Mouse (Mus musculus) testis, adult 2 months (tissue): Measurements from ENCODE around the gene Cyp2r1.

ENCODE experiments used
- CTCF ChIP-seq: fragments of 200-500 bp; IDR thresholded peaks from 2 replicates; pipeline ENCODE4 v1.5.1; 2012; ENCODE audit warnings: low read depth, mild to moderate bottlenecking, inconsistent platforms, low read length, moderate library complexity; ENCODE audit not compliant: control insufficient read depth, insufficient read depth, insufficient replicate concordance
- POLR2A ChIP-seq: fragments of 200-500 bp; IDR thresholded peaks from 2 replicates; pipeline ENCODE4 v1.6.1; 2012; ENCODE audit warnings: low read depth, mild to moderate bottlenecking, inconsistent platforms, low read length, moderate library complexity; ENCODE audit not compliant: control insufficient read depth

- no peak for TF ChIP-seq POLR2A
- TF ChIP-seq CTCF, result no peak
These were observed 14.2 kb upstream of the Cyp2r1 start for GRCm38 (mm10) chr7:114576931-114577330.
